Mouse (Mus musculus) liver, embryonic 13.5 days (tissue): ENCODE data around the gene Fbxo28. TPM values are rescaled to one million over a fixed set of nuclear protein-coding genes. Genes with fewer than 3 reads are reported as not detected.
A peak's percentile ranks its signal among the peaks of the same experiment; 100 is the strongest.

Experiments used
- ATAC-seq: fragments of 200-750 bp; cut with Nextera tagmentation; 2 replicates; pipeline ENCODE4 v1.8.0; 2017; ENCODE audit warnings: low read depth, mild to moderate bottlenecking, moderate number of reproducible peaks, moderate library complexity
- DNase-seq: peaks from one replicate; pipeline ENCODE4 v3.0.0; 2022
- H3K27ac ChIP-seq: fragments of 300-500 bp; sonication (generic); 2 replicates; pipeline ENCODE4 v1.5.1; 2015; ENCODE audit warnings: moderate library complexity, mild to moderate bottlenecking, inconsistent platforms
- H3K27me3 ChIP-seq: fragments of 300-500 bp; sonication (generic); 2 replicates; pipeline ENCODE4 v1.6.1; 2015; ENCODE audit warnings: mild to moderate bottlenecking, inconsistent platforms
- H3K36me3 ChIP-seq: fragments of 300-500 bp; sonication (generic); 2 replicates; pipeline ENCODE4 v1.6.1; 2015; ENCODE audit warnings: mild to moderate bottlenecking, inconsistent platforms
- H3K4me1 ChIP-seq: fragments of 300-500 bp; sonication (generic); replicated peaks from 2 replicates; pipeline ENCODE4 v1.6.1; 2015; ENCODE audit warnings: inconsistent platforms
- H3K4me2 ChIP-seq: fragments of 300-500 bp; sonication (generic); 2 replicates; pipeline ENCODE4 v1.6.1; 2015; ENCODE audit warnings: inconsistent platforms, mild to moderate bottlenecking, moderate library complexity
- H3K4me3 ChIP-seq: fragments of 300-500 bp; sonication (generic); replicated peaks from 2 replicates; pipeline ENCODE4 v1.5.1; 2015; ENCODE audit warnings: mild to moderate bottlenecking, inconsistent platforms
- H3K9ac ChIP-seq: fragments of 300-500 bp; sonication (generic); 2 replicates; pipeline ENCODE4 v1.6.1; 2015; ENCODE audit warnings: mild to moderate bottlenecking, inconsistent platforms
- H3K9me3 ChIP-seq: fragments of 300-500 bp; sonication (generic); replicated peaks from 2 replicates; pipeline ENCODE4 v1.6.1; 2016; ENCODE audit warnings: inconsistent platforms
- WGBS: fragments of 180-500 bp; shearing (Covaris S2); methylation state at CpG from one replicate; pipeline ENCODE4 v1.1.7; 2015; ENCODE audit not compliant: insufficient replicate concordance; 5-methylcytosine and 5-hydroxymethylcytosine counted together
- polyA plus RNA-seq: library from polyadenylated mRNA; unstranded; fragments of >200 nt; fragmentation: Nextera tagmentation; extraction: Ambion mirVana; gene quantifications from 2 replicates; pipeline ENCODE4 v1.2.1, GENCODE M21; 2015

The Fbxo28 gene
- polyA plus RNA-seq: 6.9 and 8.5 TPM in 2 replicates

GRCm38 (mm10) chr1:182340821-182341781 is at the start of gene Fbxo28:
TSS of gene Fbxo28 (minus strand) at chr1:182341629.
- peak within 1 kb of the TSS; percentile 76 for H3K27ac ChIP-seq
- peaks cover 33% of the 10 kb centered on the region for H3K4me1 ChIP-seq
- no peaks in the 10 kb centered on the region for H3K27me3 ChIP-seq
- ATAC-seq (peak; percentile 98), DNase-seq (peak; percentile 79)
- H3K9me3 ChIP-seq: no peaks in the 10 kb centered on the region
- peak within 1 kb of the TSS; percentile 89 for H3K4me2 ChIP-seq
- peak within 1 kb of the TSS; percentile 99 for H3K4me3 ChIP-seq
- under 1% methylated on average over 80 of the region's 93 CpGs for WGBS
- H3K9ac ChIP-seq: peak within 1 kb of the TSS; percentile 97
- peaks cover 12% of the 10 kb centered on the region for H3K36me3 ChIP-seq

- Histone ChIP-seq H3K9me3 (no peaks in the 10 kb centered on the region), H3K4me2 (no peak overlapping the region)
- 49% methylated on average over 4 of the region's 4 CpGs for WGBS
Measured at GRCm38 (mm10) chr1:182388729-182389128, 47.3 kb upstream of the Fbxo28 start.

DNA sequence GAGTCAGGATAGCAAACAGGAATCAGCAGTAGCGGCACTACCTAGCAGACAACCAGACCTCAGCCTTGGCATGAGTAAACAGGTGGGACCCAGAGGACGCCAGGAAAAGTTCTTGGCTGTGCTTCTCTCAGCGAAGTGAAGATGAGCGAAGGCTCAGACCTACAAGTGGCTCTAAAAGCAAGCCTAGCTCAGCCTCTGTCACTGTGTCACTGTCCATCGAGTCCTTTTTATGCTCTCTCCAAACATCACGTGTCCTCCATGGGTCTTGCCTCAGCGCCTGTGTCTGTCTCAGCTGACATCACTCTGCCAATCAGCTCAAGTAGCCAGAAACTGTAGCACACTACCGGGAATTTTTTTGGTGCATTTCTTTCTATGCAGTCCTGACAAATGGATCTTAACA is 45.0 kb upstream of the Fbxo28 start:
- no peaks in the 10 kb centered on the region for H3K36me3 ChIP-seq
- no peak for DNase-seq
- 70% methylated on average over 8 of the region's 8 CpGs for WGBS

More at GRCm38 (mm10) chr1:182388729-182389128, 47.3 kb upstream of the Fbxo28 start:
- H3K36me3 ChIP-seq: no peaks in the 10 kb centered on the region
- H3K27ac ChIP-seq: no peak overlapping the region
- no peak overlapping the region for H3K9ac ChIP-seq
- no peak overlapping the region for H3K4me3 ChIP-seq
- ATAC-seq: no peak
- no peaks in the 10 kb centered on the region for H3K27me3 ChIP-seq
- no peak for DNase-seq
- no peaks in the 10 kb centered on the region for H3K4me1 ChIP-seq

GRCm38 (mm10) chr1:182383096-182383495 is 41.7 kb upstream of the Fbxo28 start:
- Histone ChIP-seq H3K4me3 (no peak overlapping the region), H3K36me3 (no peaks in the 10 kb centered on the region), H3K9ac (no peak overlapping the region), H3K4me1 (no peaks in the 10 kb centered on the region), H3K27ac (no peak overlapping the region), H3K27me3 (no peaks in the 10 kb centered on the region), H3K4me2 (no peak overlapping the region), H3K9me3 (no peaks in the 10 kb centered on the region)
- WGBS: 60% methylated on average over 9 of the region's 9 CpGs
- DNase-seq (no peak), ATAC-seq (no peak)

More for the DNA sequence above, 45.0 kb upstream of the Fbxo28 start:
- Histone ChIP-seq H3K27ac (no peak overlapping the region), H3K4me1 (no peaks in the 10 kb centered on the region), H3K4me3 (no peak overlapping the region), H3K9ac (no peak overlapping the region), H3K4me2 (no peak overlapping the region), H3K9me3 (no peaks in the 10 kb centered on the region), H3K27me3 (no peaks in the 10 kb centered on the region)
- ATAC-seq: no peak

DNA sequence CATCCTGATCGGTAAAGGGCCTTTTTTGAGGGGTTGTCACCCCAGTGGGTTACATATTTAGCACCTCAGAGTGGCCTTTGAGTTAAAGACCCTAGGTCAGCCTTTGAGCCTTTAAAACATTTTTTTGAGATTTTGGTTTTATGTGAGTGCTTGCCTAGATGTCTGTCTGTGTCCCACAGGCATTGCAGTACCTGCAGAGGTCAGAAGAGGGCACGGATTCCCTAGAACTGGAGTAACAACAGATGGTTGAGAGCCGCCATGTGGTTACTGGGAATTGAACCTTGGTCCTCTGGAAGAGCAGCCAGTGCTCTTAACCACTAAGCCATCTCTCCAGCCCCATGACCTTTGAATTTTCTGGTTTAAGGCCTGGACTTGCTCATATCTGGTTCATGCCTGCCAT is 39.9 kb upstream of the Fbxo28 start:
- WGBS: 56% methylated on average over 3 of the region's 3 CpGs
- DNase-seq (no peak), ATAC-seq (no peak)
- H3K36me3 ChIP-seq: no peaks in the 10 kb centered on the region
- no peaks in the 10 kb centered on the region for H3K9me3 ChIP-seq
- H3K27ac ChIP-seq: no peak overlapping the region
- H3K4me1 ChIP-seq: no peaks in the 10 kb centered on the region
- no peaks in the 10 kb centered on the region for H3K27me3 ChIP-seq
- no peak overlapping the region for H3K4me2 ChIP-seq
- no peak overlapping the region for H3K4me3 ChIP-seq
- H3K9ac ChIP-seq: no peak overlapping the region

DNA sequence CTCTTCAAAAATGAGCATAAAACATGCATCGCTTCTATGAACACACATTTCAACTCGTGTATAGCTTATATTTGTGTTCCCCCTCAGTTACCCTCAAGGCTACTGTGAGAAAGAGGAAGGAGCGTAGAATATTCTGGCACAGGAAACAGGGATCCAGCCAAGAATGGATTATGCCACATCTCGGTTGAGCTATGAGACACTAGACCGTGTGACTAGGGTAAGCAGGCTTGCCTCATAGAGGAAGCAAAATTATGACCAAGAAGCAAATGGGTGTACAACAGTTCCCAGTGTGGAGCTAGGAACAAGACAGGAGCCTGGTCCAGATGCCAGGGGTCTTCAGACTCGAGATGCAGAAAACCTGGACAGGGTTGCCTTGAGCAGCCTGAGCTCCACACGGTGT is 39.3 kb upstream of the Fbxo28 start:
- Histone ChIP-seq H3K4me1 (no peaks in the 10 kb centered on the region), H3K27me3 (no peaks in the 10 kb centered on the region), H3K4me2 (no peak overlapping the region), H3K9me3 (no peaks in the 10 kb centered on the region), H3K4me3 (no peak overlapping the region), H3K36me3 (no peaks in the 10 kb centered on the region), H3K27ac (no peak overlapping the region), H3K9ac (no peak overlapping the region)
- WGBS: 51% methylated on average over 7 of the region's 7 CpGs
- ATAC-seq: no peak
- no peak for DNase-seq

- Histone ChIP-seq H3K9ac (no peak overlapping the region), H3K4me2 (no peak overlapping the region), H3K36me3 (no peaks in the 10 kb centered on the region), H3K4me3 (no peak overlapping the region), H3K9me3 (no peaks in the 10 kb centered on the region), H3K27me3 (peaks cover 1% of the 10 kb centered on the region; the same call in 1 of the 2 replicates), H3K27ac (no peak overlapping the region), H3K4me1 (no peaks in the 10 kb centered on the region)
- ATAC-seq: no peak
- DNase-seq: no peak
- 64% methylated on average over 7 of the region's 7 CpGs for whole genome bisulfite sequencing
Measured at GRCm38 (mm10) chr1:182378876-182379275, 37.4 kb upstream of the Fbxo28 start.

- no peak overlapping the region for H3K27ac ChIP-seq
- no peak for DNase-seq
- H3K36me3 ChIP-seq: no peaks in the 10 kb centered on the region
- no peaks in the 10 kb centered on the region for H3K4me1 ChIP-seq
- 59% methylated on average over 11 of the region's 11 CpGs for WGBS
- H3K9ac ChIP-seq: no peak overlapping the region
- no peaks in the 10 kb centered on the region for H3K9me3 ChIP-seq
- H3K27me3 ChIP-seq: peaks cover 4% of the 10 kb centered on the region; the same call in 1 of the 2 replicates
- no peak for ATAC-seq
- no peak overlapping the region for H3K4me3 ChIP-seq
- no peak overlapping the region for H3K4me2 ChIP-seq
Measured at GRCm38 (mm10) chr1:182378205-182378835, 36.9 kb upstream of the Fbxo28 start.

- Histone ChIP-seq H3K4me3 (no peak overlapping the region), H3K36me3 (no peaks in the 10 kb centered on the region), H3K9me3 (no peaks in the 10 kb centered on the region), H3K4me2 (no peak overlapping the region), H3K9ac (no peak overlapping the region), H3K27ac (no peak overlapping the region), H3K27me3 (peaks cover 4% of the 10 kb centered on the region; the same call in 1 of the 2 replicates), H3K4me1 (no peaks in the 10 kb centered on the region)
- no peak for ATAC-seq
- WGBS: 66% methylated on average over 6 of the region's 6 CpGs
- no peak for DNase-seq
Measured at GRCm38 (mm10) chr1:182377519-182377918, 36.1 kb upstream of the Fbxo28 start.

DNA sequence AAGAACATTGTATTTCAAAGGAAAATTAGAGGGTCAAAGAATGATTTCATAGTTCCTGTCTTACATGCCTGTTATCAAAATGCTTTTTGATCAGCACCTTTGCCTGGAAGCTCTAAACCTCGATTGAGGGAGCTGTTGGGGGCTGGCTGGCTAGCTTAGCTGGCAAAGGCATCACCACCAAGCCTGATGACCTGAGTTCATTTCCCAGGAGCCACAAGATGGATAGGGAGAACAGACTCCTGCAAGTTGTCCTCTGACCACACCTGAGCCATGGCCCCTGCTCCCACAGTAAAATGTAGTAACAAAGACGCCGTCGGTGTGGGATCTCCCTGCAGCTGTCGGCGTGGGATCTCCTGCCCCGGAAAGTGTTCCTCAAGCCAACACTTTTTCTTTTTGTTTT is 35.4 kb upstream of the Fbxo28 start:
- H3K27me3 ChIP-seq: peaks cover 4% of the 10 kb centered on the region; the same call in 1 of the 2 replicates
- ATAC-seq (no peak), DNase-seq (no peak)
- H3K4me1 ChIP-seq: no peaks in the 10 kb centered on the region
- no peak overlapping the region for H3K9ac ChIP-seq
- no peaks in the 10 kb centered on the region for H3K9me3 ChIP-seq
- no peaks in the 10 kb centered on the region for H3K36me3 ChIP-seq
- H3K27ac ChIP-seq: no peak overlapping the region
- no peak overlapping the region for H3K4me3 ChIP-seq
- no peak overlapping the region for H3K4me2 ChIP-seq
- WGBS: 79% methylated on average over 7 of the region's 7 CpGs

GRCm38 (mm10) chr1:182376221-182376620 is 34.8 kb upstream of the Fbxo28 start:
- no peaks in the 10 kb centered on the region for H3K9me3 ChIP-seq
- peak; percentile 4 for DNase-seq
- H3K36me3 ChIP-seq: no peaks in the 10 kb centered on the region
- H3K4me2 ChIP-seq: no peak overlapping the region
- ATAC-seq: no peak
- H3K9ac ChIP-seq: no peak overlapping the region
- WGBS: 25% methylated on average over 8 of the region's 8 CpGs
- no peak overlapping the region for H3K27ac ChIP-seq
- peaks cover 4% of the 10 kb centered on the region; the same call in 1 of the 2 replicates for H3K27me3 ChIP-seq
- H3K4me1 ChIP-seq: no peaks in the 10 kb centered on the region
- H3K4me3 ChIP-seq: no peak overlapping the region
